Mouse (Mus musculus): ENCODE data around the gene Ube2j1. TPM values are rescaled to one million over a fixed set of nuclear protein-coding genes. Genes with fewer than 3 reads are reported as not detected.

The Ube2j1 gene
- total and polyA plus RNA-seq, 2 experiments from 2014 or later, result 30.9 to 31.2 TPM

GRCm38 (mm10) chr4:33067331-33067730, 36.1 kb downstream of the Ube2j1 start:
- H3K4me2 ChIP-seq (ENCODE audit: low read depth, low read length), result no peak overlapping the region
- H3K36me3 ChIP-seq (replicated peaks; ENCODE audit: control insufficient read depth, insufficient read depth, low read length), result no peaks in the 10 kb centered on the region
- H3K9ac ChIP-seq (replicated peaks; ENCODE audit: low read depth, low read length), result no peak overlapping the region
- TF ChIP-seq EP300 (IDR thresholded peaks at IDR 0.05; ENCODE audit: low read depth) (no peak), CTCF (IDR thresholded peaks at IDR 0.05; ENCODE audit: low read depth) (no peak)
- 0 out of 2 replicates have a peak, but pooled peaks cover 11% of the 10 kb centered on the region for H3K4me1 ChIP-seq (ENCODE audit: control insufficient read depth, insufficient read depth)
- ATAC-seq (ENCODE audit: insufficient read depth, low read depth) (no peak), DNase-seq (ENCODE audit: low spot score) (no peak)
- 90% methylated on average over 3 of the region's 3 CpGs for WGBS
- H3K27ac ChIP-seq (ENCODE audit: low read depth), result no peak overlapping the region
- H3K27me3 ChIP-seq (ENCODE audit: control insufficient read depth, insufficient read depth, low read length), result no peaks in the 10 kb centered on the region
- no peak overlapping the region for H3K4me3 ChIP-seq (ENCODE audit: low read depth, low read length)
- no peaks in the 10 kb centered on the region for H3K9me3 ChIP-seq (replicated peaks; ENCODE audit: control insufficient read depth, low read length)

GRCm38 (mm10) chr4:33067826-33068225, 36.6 kb downstream of the Ube2j1 start:
- 73% methylated on average over 6 of the region's 6 CpGs for WGBS
- H3K4me1 ChIP-seq (ENCODE audit: control insufficient read depth, insufficient read depth), result 0 out of 2 replicates have a peak, but pooled peaks cover 11% of the 10 kb centered on the region

GRCm38 (mm10) chr4:33068894-33069293, 37.7 kb downstream of the Ube2j1 start:
- TF ChIP-seq CTCF (IDR thresholded peaks at IDR 0.05; ENCODE audit: low read depth) (no peak), EP300 (IDR thresholded peaks at IDR 0.05; ENCODE audit: low read depth) (no peak)
- no peaks in the 10 kb centered on the region for H3K36me3 ChIP-seq (replicated peaks; ENCODE audit: control insufficient read depth, insufficient read depth, low read length)
- no peaks in the 10 kb centered on the region for H3K27me3 ChIP-seq (ENCODE audit: control insufficient read depth, insufficient read depth, low read length)
- H3K4me3 ChIP-seq (ENCODE audit: low read depth, low read length), result no peak overlapping the region
- H3K4me1 ChIP-seq (ENCODE audit: control insufficient read depth, insufficient read depth), result 0 out of 2 replicates have a peak, but pooled peaks cover 11% of the 10 kb centered on the region
- no peak for ATAC-seq (ENCODE audit: insufficient read depth, low read depth)
- H3K27ac ChIP-seq (ENCODE audit: low read depth), result no peak overlapping the region
- no peak overlapping the region for H3K9ac ChIP-seq (replicated peaks; ENCODE audit: low read depth, low read length)
- no peaks in the 10 kb centered on the region for H3K9me3 ChIP-seq (replicated peaks; ENCODE audit: control insufficient read depth, low read length)
- H3K4me2 ChIP-seq (ENCODE audit: low read depth, low read length), result no peak overlapping the region
- no peak for DNase-seq (ENCODE audit: low spot score)
- 50% methylated on average over 6 of the region's 6 CpGs for WGBS

More at GRCm38 (mm10) chr4:33067826-33068225, 36.6 kb downstream of the Ube2j1 start:
- no peak for TF ChIP-seq CTCF (IDR thresholded peaks at IDR 0.05; ENCODE audit: low read depth)
- no peak for TF ChIP-seq EP300 (IDR thresholded peaks at IDR 0.05; ENCODE audit: low read depth)
- Histone ChIP-seq H3K27me3 (ENCODE audit: control insufficient read depth, insufficient read depth, low read length) (no peaks in the 10 kb centered on the region), H3K27ac (ENCODE audit: low read depth) (no peak overlapping the region), H3K4me3 (ENCODE audit: low read depth, low read length) (no peak overlapping the region), H3K36me3 (replicated peaks; ENCODE audit: control insufficient read depth, insufficient read depth, low read length) (no peaks in the 10 kb centered on the region), H3K9me3 (replicated peaks; ENCODE audit: control insufficient read depth, low read length) (no peaks in the 10 kb centered on the region), H3K4me2 (ENCODE audit: low read depth, low read length) (no peak overlapping the region), H3K9ac (replicated peaks; ENCODE audit: low read depth, low read length) (no peak overlapping the region)
- ATAC-seq (ENCODE audit: insufficient read depth, low read depth), result no peak
- DNase-seq (ENCODE audit: low spot score), result no peak

GRCm38 (mm10) chr4:33070326-33070725, 39.1 kb downstream of the Ube2j1 start:
- Histone ChIP-seq H3K36me3 (replicated peaks; ENCODE audit: control insufficient read depth, insufficient read depth, low read length) (no peaks in the 10 kb centered on the region), H3K9me3 (replicated peaks; ENCODE audit: control insufficient read depth, low read length) (no peaks in the 10 kb centered on the region), H3K4me1 (ENCODE audit: control insufficient read depth, insufficient read depth) (0 out of 2 replicates have a peak, but pooled peaks cover 11% of the 10 kb centered on the region), H3K4me2 (ENCODE audit: low read depth, low read length) (no peak overlapping the region), H3K27me3 (ENCODE audit: control insufficient read depth, insufficient read depth, low read length) (no peaks in the 10 kb centered on the region), H3K27ac (ENCODE audit: low read depth) (no peak overlapping the region), H3K9ac (replicated peaks; ENCODE audit: low read depth, low read length) (no peak overlapping the region), H3K4me3 (ENCODE audit: low read depth, low read length) (no peak overlapping the region)
- DNase-seq (ENCODE audit: low spot score) (no peak), ATAC-seq (ENCODE audit: insufficient read depth, low read depth) (no peak)
- WGBS, result 86% methylated on average over 6 of the region's 6 CpGs
- no peak for TF ChIP-seq EP300 (IDR thresholded peaks at IDR 0.05; ENCODE audit: low read depth)
- no peak for TF ChIP-seq CTCF (IDR thresholded peaks at IDR 0.05; ENCODE audit: low read depth)

GRCm38 (mm10) chr4:33071337-33071736, 40.1 kb downstream of the Ube2j1 start:
- ATAC-seq (ENCODE audit: insufficient read depth, low read depth) (no peak), DNase-seq (ENCODE audit: low spot score) (no peak)
- Histone ChIP-seq H3K9me3 (replicated peaks; ENCODE audit: control insufficient read depth, low read length) (no peaks in the 10 kb centered on the region), H3K4me3 (ENCODE audit: low read depth, low read length) (no peak overlapping the region), H3K4me1 (ENCODE audit: control insufficient read depth, insufficient read depth) (0 out of 2 replicates have a peak, but pooled peaks cover 5% of the 10 kb centered on the region), H3K9ac (replicated peaks; ENCODE audit: low read depth, low read length) (no peak overlapping the region), H3K36me3 (replicated peaks; ENCODE audit: control insufficient read depth, insufficient read depth, low read length) (no peaks in the 10 kb centered on the region), H3K27ac (ENCODE audit: low read depth) (no peak overlapping the region), H3K4me2 (ENCODE audit: low read depth, low read length) (no peak overlapping the region), H3K27me3 (ENCODE audit: control insufficient read depth, insufficient read depth, low read length) (no peaks in the 10 kb centered on the region)
- TF ChIP-seq CTCF (IDR thresholded peaks at IDR 0.05; ENCODE audit: low read depth) (no peak), EP300 (IDR thresholded peaks at IDR 0.05; ENCODE audit: low read depth) (no peak)
- 74% methylated on average over 6 of the region's 6 CpGs for WGBS

- DNase-seq (ENCODE audit: low spot score), result no peak
These were observed 41.4 kb downstream of the Ube2j1 start for GRCm38 (mm10) chr4:33072526-33073161.

More at GRCm38 (mm10) chr4:33072526-33073161, 41.4 kb downstream of the Ube2j1 start:
- Histone ChIP-seq H3K4me1 (ENCODE audit: control insufficient read depth, insufficient read depth) (no peaks in the 10 kb centered on the region), H3K27me3 (ENCODE audit: control insufficient read depth, insufficient read depth, low read length) (no peaks in the 10 kb centered on the region), H3K4me2 (ENCODE audit: low read depth, low read length) (no peak overlapping the region), H3K4me3 (ENCODE audit: low read depth, low read length) (no peak overlapping the region), H3K27ac (ENCODE audit: low read depth) (no peak overlapping the region), H3K9me3 (replicated peaks; ENCODE audit: control insufficient read depth, low read length) (no peaks in the 10 kb centered on the region), H3K9ac (replicated peaks; ENCODE audit: low read depth, low read length) (no peak overlapping the region), H3K36me3 (replicated peaks; ENCODE audit: control insufficient read depth, insufficient read depth, low read length) (no peaks in the 10 kb centered on the region)
- no peak for TF ChIP-seq CTCF (IDR thresholded peaks at IDR 0.05; ENCODE audit: low read depth)
- no peak for TF ChIP-seq EP300 (IDR thresholded peaks at IDR 0.05; ENCODE audit: low read depth)
- ATAC-seq (ENCODE audit: insufficient read depth, low read depth), result no peak
- 42% methylated on average over 11 of the region's 11 CpGs for WGBS
